Mouse (Mus musculus): ENCODE data around the gene Casp9.

- TF ChIP-seq CTCF (IDR thresholded peaks at IDR 0.05 in 2 of 3, conservative IDR thresholded peaks at IDR 0.05 in 1 of 3; ENCODE audit: control insufficient read depth in 1 of 3, insufficient read depth in 1 of 3, low read depth in 2 of 3, low read length in 3 of 3, poor library complexity in 1 of 3, severe bottlenecking in 1 of 3) (no peak), MYC (IDR thresholded peaks at IDR 0.05; ENCODE audit: low read depth, low read length) (no peak), ZC3H11A (IDR thresholded peaks at IDR 0.05; ENCODE audit: low read depth, low read length) (no peak)
Measured at GRCm38 (mm10) chr4:141858501-141858900, 65.1 kb downstream of the Casp9 start.
